Mouse (Mus musculus): ENCODE results near the gene Arhgef28. TPM values are rescaled to one million over a fixed set of nuclear protein-coding genes. Genes with fewer than 3 reads are reported as not detected.

Arhgef28 gene
- polyA plus RNA-seq, 1 experiment = 11.3 TPM

DNA sequence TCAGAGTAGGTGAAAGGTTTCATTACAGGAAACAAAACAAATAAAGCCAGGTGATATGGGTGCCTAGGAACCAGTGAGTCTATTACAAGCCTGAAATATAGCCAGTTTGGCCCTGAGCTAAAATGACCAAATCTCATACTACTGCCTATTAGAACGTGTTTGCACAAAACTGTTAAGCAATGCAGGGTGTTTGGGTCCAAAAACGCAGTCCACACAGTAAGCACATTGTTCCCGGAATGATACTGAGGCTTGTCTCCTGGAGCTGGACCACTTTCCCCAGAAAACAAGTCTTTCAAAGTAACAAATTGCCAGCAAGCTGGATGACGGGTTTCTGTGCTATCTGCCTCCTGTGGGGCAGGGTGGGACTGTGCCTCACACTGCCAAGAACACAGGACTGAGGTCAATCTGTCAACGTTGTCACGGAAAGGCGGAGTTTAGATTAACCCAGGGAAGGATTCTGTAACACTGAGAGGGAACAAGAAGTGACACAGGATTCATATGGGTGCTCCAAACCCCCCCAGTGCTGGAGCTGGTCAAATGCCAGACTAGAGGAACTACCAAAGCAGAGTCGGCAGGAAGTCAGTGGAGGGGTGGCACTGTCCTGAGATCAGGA, 352.8 kb downstream of the Arhgef28 start:
- peak; percentile 19 for DNase-seq (ENCODE audit: low read depth)
- no peak for TF ChIP-seq POLR2A (IDR thresholded peaks at IDR 0.05; ENCODE audit: borderline replicate concordance, extremely low read depth, insufficient read depth, insufficient read length, poor library complexity, severe bottlenecking)
- TF ChIP-seq CTCF (IDR thresholded peaks at IDR 0.05; ENCODE audit: borderline replicate concordance, extremely low read depth, insufficient read depth, insufficient read length) = no peak

Other genes starting within 250 kb of the Arhgef28 start
- 21.8 and 22.8 TPM in 2 replicates for gene Utp15, start 56.6 kb upstream of the Arhgef28 start, polyA plus RNA-seq (2012; rRNA removed)
- gene Ankra2, start 56.6 kb upstream of the Arhgef28 start, polyA plus RNA-seq (2012; rRNA removed) = 77.3 and 90.2 TPM in 2 replicates
- gene Gm21976, start 73.4 kb upstream of the Arhgef28 start, polyA plus RNA-seq (2012; rRNA removed) = not detected in 2 replicates
- 459 and 601 TPM in 2 replicates for gene Btf3, start 110.6 kb upstream of the Arhgef28 start, polyA plus RNA-seq (2012; rRNA removed)
- 2.5 and 3.2 TPM in 2 replicates for gene Foxd1, start 147.8 kb upstream of the Arhgef28 start, polyA plus RNA-seq (2012; rRNA removed)